Mouse (Mus musculus) bone marrow macrophage, adult 2 months (primary cell): Measurements from ENCODE around the gene Cdh5. TPM values are rescaled to one million over a fixed set of nuclear protein-coding genes. Genes with fewer than 3 reads are reported as not detected.

ENCODE experiments used
- H3K27ac ChIP-seq: 2 replicates; pipeline ENCODE4 v1.5.1; 2012; ENCODE audit warnings: low read depth, low read length; ENCODE audit not compliant: insufficient read depth
- H3K4me1 ChIP-seq: 2 replicates; pipeline ENCODE4 v1.6.1; 2012; ENCODE audit warnings: low read length; ENCODE audit not compliant: control insufficient read depth, insufficient read depth
- H3K4me3 ChIP-seq: 2 replicates; pipeline ENCODE4 v1.5.1; 2012; ENCODE audit warnings: mild to moderate bottlenecking, low read length, moderate library complexity; ENCODE audit not compliant: insufficient read depth
- CTCF ChIP-seq: IDR thresholded peaks from 2 replicates; pipeline ENCODE4 v1.5.1; 2012; ENCODE audit warnings: low read depth, mild to moderate bottlenecking, low read length, moderate library complexity
- POLR2A ChIP-seq: IDR thresholded peaks from 2 replicates; pipeline ENCODE4 v1.6.1; 2012; ENCODE audit warnings: mild to moderate bottlenecking, low read depth, low read length, borderline replicate concordance
- polyA plus RNA-seq: library from polyadenylated mRNA; stranded (reverse); fragments of >200 nt; gene quantifications from 2 replicates; pipeline ENCODE4 v1.2.4, GENCODE M21; 2012; ENCODE audit not compliant: missing spikeins, insufficient read depth, insufficient read length

Cdh5 gene
- polyA plus RNA-seq, 1 experiment, result 0.19 TPM

DNA sequence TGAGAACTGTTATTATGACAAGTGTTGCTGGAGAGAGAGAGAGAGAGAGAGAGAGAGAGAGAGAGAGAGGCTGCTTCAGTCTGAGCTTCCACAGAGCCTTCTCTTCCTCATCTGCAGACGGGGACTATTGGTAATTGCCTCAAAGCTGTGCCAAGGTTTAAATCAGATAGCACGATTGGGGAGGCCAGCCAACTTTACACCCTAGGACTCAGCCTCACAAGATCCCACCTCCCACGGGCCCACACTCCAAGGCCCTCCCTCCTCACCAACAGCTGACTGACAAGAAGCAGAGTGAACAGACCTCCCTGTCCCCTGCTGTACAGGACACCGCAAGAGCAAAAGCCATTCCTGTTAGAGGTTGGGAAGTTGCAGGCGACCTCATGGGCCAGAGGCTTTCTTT, 6.6 kb downstream of the Cdh5 start:
- peaks cover 17% of the 10 kb centered on the region for H3K4me1 ChIP-seq
- H3K27ac ChIP-seq, result no peak overlapping the region
- no peak overlapping the region for H3K4me3 ChIP-seq
- no peak for TF ChIP-seq CTCF
- no peak for TF ChIP-seq POLR2A

DNA sequence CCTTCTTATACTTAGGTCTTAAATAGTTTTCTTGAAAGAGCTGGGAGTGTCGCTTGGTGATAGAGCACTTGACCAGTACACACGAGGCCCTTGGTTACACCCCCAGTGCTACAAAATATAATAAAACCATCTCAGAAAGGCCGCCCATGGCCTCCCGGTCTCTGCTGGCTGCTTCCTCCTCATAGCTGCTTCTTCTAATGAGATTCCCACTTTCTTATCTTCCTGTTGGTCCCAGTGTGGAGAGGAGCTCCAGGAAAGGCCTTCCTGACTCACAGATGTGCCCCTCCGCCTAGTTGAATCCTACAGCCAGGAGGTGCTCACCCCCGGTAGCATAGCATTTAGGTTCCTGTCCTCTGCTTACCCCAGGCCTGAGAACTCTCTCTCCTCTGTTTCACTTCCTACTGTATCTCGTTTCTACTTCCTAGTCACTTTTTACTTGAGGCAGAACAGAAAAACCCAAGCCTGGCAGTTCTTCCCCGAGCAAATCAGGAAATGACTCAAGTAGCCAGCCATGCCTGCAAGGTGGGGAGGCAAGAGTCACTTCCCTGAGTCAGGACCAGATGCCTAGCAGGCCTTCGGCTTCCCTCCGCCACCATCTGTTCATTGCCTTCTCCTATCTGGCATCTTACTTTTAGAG, 9.2 kb downstream of the Cdh5 start:
- Histone ChIP-seq H3K27ac (peak overlapping the region; percentile 85), H3K4me3 (peak overlapping the region; percentile 9; the same call in 1 of the 2 replicates), H3K4me1 (peaks cover 12% of the 10 kb centered on the region)
- TF ChIP-seq CTCF, result no peak
- TF ChIP-seq POLR2A, result no peak

DNA sequence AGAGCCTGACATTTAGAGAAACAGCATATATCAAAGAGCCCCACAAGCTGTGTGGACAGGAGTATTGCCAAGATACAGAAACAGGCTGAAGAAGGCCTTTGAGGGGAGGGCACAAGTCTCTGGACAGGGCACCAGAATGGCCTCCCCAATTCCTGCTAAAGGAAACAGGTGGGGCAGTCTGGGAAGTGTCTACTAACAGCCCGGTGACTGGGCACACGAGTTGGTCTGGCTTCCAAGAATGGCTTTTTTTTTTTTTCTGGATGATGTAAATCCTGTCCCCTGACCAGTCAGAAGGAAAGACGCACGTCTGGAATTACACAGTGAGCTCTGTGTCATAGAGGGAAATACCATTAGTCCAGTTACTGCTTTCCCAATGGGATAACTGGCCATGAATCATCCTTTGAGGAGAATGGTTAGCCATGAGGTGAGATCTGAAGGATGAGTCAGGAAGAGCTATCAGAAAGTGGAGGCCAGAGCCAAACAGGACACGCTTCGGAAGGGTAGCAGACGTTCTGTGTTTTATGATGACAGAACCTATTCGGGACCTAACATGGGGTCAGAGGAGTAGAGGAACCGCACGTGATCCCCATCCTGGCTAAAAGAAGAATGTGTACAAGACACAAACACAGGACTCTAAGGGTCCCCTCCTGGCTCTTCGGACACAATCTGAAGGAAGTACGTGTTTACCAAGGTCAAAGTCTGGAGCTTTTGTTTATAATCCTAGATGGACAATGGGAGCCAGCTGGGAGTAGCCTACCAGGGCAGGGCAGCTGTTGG, 20.4 kb downstream of the Cdh5 start:
- 0 out of 2 replicates have a peak, but pooled peaks cover 2% of the 10 kb centered on the region for H3K4me1 ChIP-seq
- H3K27ac ChIP-seq, result no peak overlapping the region
- no peak overlapping the region for H3K4me3 ChIP-seq
- TF ChIP-seq POLR2A, result no peak
- TF ChIP-seq CTCF, result no peak

DNA sequence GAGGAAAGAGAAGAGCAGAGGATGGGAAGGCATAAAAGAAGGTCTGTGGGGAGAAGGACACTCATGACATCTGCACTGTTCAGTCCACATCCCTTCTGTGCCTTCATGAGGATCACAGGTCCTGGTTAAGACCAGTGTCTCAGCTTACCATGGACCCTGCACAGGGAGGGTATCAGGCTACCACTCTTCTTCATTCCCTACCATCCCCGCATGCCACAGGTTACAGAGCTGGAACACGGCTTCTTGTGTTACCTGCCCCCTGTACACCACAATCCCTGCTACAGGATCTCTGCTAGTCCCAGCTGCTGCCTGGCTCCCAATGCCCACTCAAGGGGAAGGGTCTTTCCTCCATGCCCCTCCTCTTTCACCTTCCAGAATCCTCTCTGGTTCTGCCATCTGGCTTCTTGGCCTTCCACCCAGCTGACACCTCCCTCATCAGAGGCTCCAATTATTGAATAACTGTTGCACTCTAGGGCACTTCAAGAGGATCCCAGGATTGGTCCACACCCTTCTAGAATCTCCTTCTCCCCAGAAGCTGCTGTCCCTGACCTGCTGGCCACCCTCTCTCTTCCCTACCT, 21.7 kb downstream of the Cdh5 start:
- H3K4me1 ChIP-seq, result no peaks in the 10 kb centered on the region
- TF ChIP-seq POLR2A, result no peak
- TF ChIP-seq CTCF, result no peak
- H3K4me3 ChIP-seq, result no peak overlapping the region
- H3K27ac ChIP-seq, result no peak overlapping the region

DNA sequence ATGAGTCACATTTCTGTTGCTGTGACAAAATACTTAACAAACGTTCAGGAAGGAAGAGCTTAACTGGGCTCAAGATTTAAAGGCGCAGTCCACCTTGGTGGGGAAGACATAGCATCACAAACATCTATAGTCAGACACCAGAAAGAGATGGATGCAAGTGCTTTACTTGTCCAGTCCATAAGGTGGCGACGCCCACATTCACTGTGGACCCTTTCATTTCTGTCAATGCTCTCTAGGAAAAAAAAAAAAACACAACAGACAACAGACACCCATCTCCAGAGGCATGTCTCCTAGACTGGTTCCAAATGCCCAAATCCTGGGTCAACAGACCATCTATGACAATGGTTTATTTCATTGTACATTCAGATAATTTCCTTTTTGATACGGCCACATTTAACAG, 23.1 kb downstream of the Cdh5 start:
- H3K4me3 ChIP-seq, result no peak overlapping the region
- H3K27ac ChIP-seq, result no peak overlapping the region
- TF ChIP-seq CTCF (no peak), POLR2A (no peak)
- no peaks in the 10 kb centered on the region for H3K4me1 ChIP-seq

DNA sequence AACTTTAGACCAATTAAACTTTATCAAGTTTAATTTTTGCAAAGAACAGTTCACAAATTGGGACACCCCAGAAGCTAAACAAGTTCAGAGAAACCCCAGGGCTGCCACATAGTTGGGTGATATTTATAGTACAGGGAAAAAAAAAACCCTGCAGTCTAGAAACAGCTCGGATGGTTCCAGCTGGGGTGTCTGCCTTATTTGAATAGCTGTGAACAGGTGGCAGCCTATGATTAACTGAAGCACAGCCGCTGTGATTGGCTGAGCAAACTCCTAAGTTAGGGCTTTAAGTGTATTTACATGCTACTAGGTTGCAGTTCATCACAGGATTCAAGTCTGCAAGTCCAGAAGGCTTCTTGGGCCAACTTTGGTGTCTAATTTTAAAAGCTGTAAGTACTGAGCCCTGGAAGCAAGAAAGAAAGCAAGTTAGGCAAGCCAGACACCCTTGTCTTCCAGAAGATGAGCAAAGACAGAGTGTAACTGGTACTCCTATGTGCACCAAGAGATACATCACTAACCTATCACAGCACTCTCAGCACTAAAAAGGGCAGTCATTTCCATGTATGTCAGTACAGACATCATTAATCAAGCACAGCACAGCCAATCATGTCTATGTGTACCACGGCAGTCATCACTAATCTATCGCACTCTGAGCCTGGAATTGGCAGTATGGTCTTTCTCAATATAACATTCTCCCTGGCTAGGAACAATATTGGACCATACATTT, 25.9 kb downstream of the Cdh5 start:
- Histone ChIP-seq H3K4me3 (no peak overlapping the region), H3K27ac (no peak overlapping the region), H3K4me1 (no peaks in the 10 kb centered on the region)
- TF ChIP-seq CTCF, result no peak
- no peak for TF ChIP-seq POLR2A

DNA sequence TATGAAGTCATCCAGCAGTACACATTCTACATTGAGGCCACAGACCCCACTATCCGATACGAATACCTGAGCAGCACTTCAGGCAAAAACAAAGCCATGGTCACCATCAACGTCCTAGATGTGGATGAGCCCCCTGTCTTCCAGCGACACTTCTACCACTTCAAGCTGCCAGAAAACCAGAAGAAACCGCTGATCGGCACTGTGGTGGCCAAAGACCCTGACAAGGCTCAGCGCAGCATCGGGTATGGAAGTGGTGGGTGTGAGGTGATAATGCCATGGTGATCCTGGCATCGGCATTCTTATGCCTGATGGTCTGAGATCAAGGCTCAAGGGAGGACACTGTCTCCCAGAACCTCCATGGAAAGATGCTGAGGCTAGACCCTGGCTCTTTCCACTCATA, 29.5 kb downstream of the Cdh5 start:
- TF ChIP-seq CTCF (no peak), POLR2A (no peak)

DNA sequence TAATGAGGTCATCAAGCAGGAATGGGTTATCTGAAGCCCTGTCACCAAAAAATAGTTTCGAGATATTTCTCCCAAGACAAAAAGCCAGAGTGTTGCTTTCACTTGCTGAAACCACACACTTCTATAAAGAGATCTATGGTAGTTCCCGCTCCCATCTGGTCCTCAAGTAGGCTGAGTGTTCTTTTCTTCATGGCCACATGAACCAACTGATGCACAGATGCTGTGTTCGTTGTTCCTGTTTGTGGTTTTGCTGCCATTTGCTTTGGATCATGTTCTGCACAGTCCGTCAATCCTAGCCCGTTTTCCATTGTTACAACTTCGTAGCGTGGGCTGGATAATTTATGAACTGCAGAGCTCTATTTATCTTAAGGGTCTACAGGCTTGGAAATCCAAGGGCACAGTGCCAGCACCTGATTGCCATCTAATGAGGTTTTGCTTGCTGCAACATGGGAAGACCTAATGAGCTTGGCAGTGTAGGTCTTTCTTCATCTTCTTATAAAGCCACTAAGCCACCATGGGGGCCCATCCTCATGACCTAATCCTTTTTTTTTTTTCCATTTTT, 30.1 kb downstream of the Cdh5 start:
- no peak overlapping the region for H3K4me3 ChIP-seq
- H3K27ac ChIP-seq, result no peak overlapping the region
- H3K4me1 ChIP-seq, result no peaks in the 10 kb centered on the region
- TF ChIP-seq CTCF, result no peak
- no peak for TF ChIP-seq POLR2A

More for the DNA sequence above, 29.5 kb downstream of the Cdh5 start:
- H3K4me1 ChIP-seq, result no peaks in the 10 kb centered on the region
- H3K27ac ChIP-seq, result no peak overlapping the region
- H3K4me3 ChIP-seq, result no peak overlapping the region

DNA sequence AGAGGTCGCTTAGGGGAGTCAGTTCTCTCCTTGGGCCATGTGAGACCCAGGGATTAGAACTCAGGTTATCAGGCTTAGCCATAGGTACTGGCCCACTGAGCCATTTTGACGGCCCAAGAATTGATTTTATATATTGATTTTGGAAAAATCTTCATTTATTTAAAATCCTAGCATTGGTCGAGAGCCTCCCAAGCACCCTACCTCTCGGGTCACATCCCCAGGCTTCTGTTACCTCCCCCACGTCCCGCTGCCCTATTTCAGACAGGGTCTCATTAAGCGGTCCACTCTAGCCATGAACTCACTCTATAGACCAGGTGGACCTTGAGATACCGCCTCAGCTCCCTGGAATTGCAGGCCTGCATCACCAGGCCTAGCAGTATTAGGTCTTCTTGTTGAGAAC, 33.1 kb downstream of the Cdh5 start:
- no peak overlapping the region for H3K4me3 ChIP-seq
- no peaks in the 10 kb centered on the region for H3K4me1 ChIP-seq
- H3K27ac ChIP-seq, result no peak overlapping the region
- TF ChIP-seq POLR2A (no peak), CTCF (no peak)
